Mouse (Mus musculus) right cerebral cortex, postnatal 14 days (tissue): Measurements from ENCODE around the gene Vac14.

Experiments used
- DNase-seq: peaks from one replicate; pipeline ENCODE4 v3.0.0; 2022

The Vac14 gene

GRCm38 (mm10) chr8:110694226-110694625 is 75.8 kb downstream of the Vac14 start:
- no peak for DNase-seq

- DNase-seq: no peak
These were observed 76.4 kb downstream of the Vac14 start for GRCm38 (mm10) chr8:110694826-110695225.

GRCm38 (mm10) chr8:110695431-110695830 is 77.0 kb downstream of the Vac14 start:
- DNase-seq: no peak

- DNase-seq: no peak
These were observed 77.7 kb downstream of the Vac14 start for GRCm38 (mm10) chr8:110696051-110696450.

GRCm38 (mm10) chr8:110697571-110697970 is 79.2 kb downstream of the Vac14 start:
- DNase-seq: no peak

- no peak for DNase-seq
These were observed 79.7 kb downstream of the Vac14 start for GRCm38 (mm10) chr8:110698098-110698497.

- no peak for DNase-seq
These were observed 81.1 kb downstream of the Vac14 start for GRCm38 (mm10) chr8:110699501-110699900.

- DNase-seq: no peak
These were observed 82.2 kb downstream of the Vac14 start for GRCm38 (mm10) chr8:110700561-110700960.

GRCm38 (mm10) chr8:110702636-110703459 is 84.5 kb downstream of the Vac14 start:
- no peak for DNase-seq

- DNase-seq: no peak
These were observed 85.2 kb downstream of the Vac14 start for GRCm38 (mm10) chr8:110703460-110704061.

- no peak for DNase-seq
These were observed 85.7 kb downstream of the Vac14 start for GRCm38 (mm10) chr8:110704103-110704502.

GRCm38 (mm10) chr8:110705391-110706287 is 87.3 kb downstream of the Vac14 start:
- peak; percentile 52 for DNase-seq

- DNase-seq: no peak
These were observed 88.0 kb downstream of the Vac14 start for GRCm38 (mm10) chr8:110706288-110706870.

GRCm38 (mm10) chr8:110708429-110708828 is 90.0 kb downstream of the Vac14 start:
- DNase-seq: no peak

- DNase-seq: no peak
These were observed 92.2 kb downstream of the Vac14 start for GRCm38 (mm10) chr8:110710593-110710992.

- DNase-seq: no peak
These were observed 93.0 kb downstream of the Vac14 start for GRCm38 (mm10) chr8:110711271-110711934.

GRCm38 (mm10) chr8:110713073-110713472 is 94.7 kb downstream of the Vac14 start:
- DNase-seq: no peak

GRCm38 (mm10) chr8:110714827-110715519 is 96.6 kb downstream of the Vac14 start:
- no peak for DNase-seq

- DNase-seq: no peak
These were observed 97.7 kb downstream of the Vac14 start for GRCm38 (mm10) chr8:110716075-110716474.

GRCm38 (mm10) chr8:110717131-110717530 is 98.7 kb downstream of the Vac14 start:
- DNase-seq: no peak

- no peak for DNase-seq
These were observed 100.0 kb downstream of the Vac14 start for GRCm38 (mm10) chr8:110718209-110718968.
